Mouse (Mus musculus) adrenal gland, adult 8-10 months (tissue): Measurements from ENCODE around the gene Bola1. TPM values are rescaled to one million over a fixed set of nuclear protein-coding genes. Genes with fewer than 3 reads are reported as not detected.

ENCODE experiments used
- DNase-seq: peaks from one replicate; pipeline ENCODE4 v3.0.0; 2022
- microRNA-seq, 2 experiments: library from miRNA; unstranded; fragments of <30 nt; microRNA quantifications; one replicate each; pipeline ENCODE4 v1.2.0; 2022
- total RNA-seq, 4 experiments: library from RNA; stranded (reverse); gene quantifications; 2 replicates each; pipeline ENCODE4 v1.2.4; 2022

Gene Bola1
- total RNA-seq, 4 experiments from 2014 or later, result 24.2 to 48.0 (median 33.0) TPM

- DNase-seq, result no peak
These were observed 67.7 kb downstream of the Bola1 start for GRCm38 (mm10) chr3:96151836-96152235.

DNA sequence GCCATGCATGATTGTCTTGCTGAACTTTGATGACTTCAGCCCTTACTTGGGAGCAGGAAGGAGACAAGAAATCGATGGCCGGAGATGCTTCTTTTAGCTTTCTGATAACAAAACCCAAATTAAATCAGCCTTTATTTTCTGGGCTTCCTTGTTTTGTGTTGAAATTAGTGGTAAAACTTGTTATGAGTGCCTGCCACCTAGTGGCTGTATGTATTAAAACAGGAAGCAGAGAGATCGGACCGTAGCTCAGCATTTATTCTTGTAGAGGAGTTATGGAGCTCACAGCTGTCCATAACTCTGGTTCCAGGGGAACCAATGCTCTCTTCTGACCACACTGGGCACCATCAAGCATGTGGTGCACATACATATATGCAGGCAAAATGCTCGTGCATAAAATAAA lies 71.6 kb downstream of the Bola1 start:
- peak; percentile 27 for DNase-seq

Small RNA genes lying within 50 kb of the gene (microRNA-seq; reads per million reads assigned to microRNA genes)
- gene Gm44492 (0 to 0.17 reads per million in 2 experiments), gene Gm47311 (0 reads per million in 2 experiments), gene Gm47313 (0 reads per million in 2 experiments)

Other genes starting within 250 kb of the Bola1 start
- gene Plekho1, start 223.7 kb downstream of the Bola1 start, total RNA-seq, result 10 to 100 TPM; 16.8 to 33.6 (median 28.7) TPM
- 10 to 100 TPM; 29.7 to 49.0 (median 34.9) TPM for gene Vps45, start 161.2 kb downstream of the Bola1 start, total RNA-seq
- 10 to 100 TPM; 37.8 to 55.2 (median 47.2) TPM for gene Otud7b, start 115.2 kb downstream of the Bola1 start, total RNA-seq
- gene Mtmr11, start 57.7 kb downstream of the Bola1 start, total RNA-seq, result 10 to 100 TPM; 14.7 to 70.7 (median 43.7) TPM
- 10 to 100 TPM; 46.8 to 59.3 (median 50.8) TPM for gene Sf3b4, start 47.4 kb downstream of the Bola1 start, total RNA-seq
- gene Sv2a, start 38.6 kb downstream of the Bola1 start, total RNA-seq, result 10 to 100 TPM in 3 of 4 experiments, 1 to 10 TPM in 1; 9.4 to 16.7 (median 13.6) TPM
- 1 to 10 TPM; 4.8 to 9.2 (median 9.0) TPM for gene Hist2h2ab, start 156 bp upstream of the Bola1 start, total RNA-seq
- 10 to 100 TPM; 53.1 to 90.6 (median 58.9) TPM for gene Hist2h2ac, start 1.2 kb upstream of the Bola1 start, total RNA-seq
- gene Hist2h2be, start 1.4 kb upstream of the Bola1 start, total RNA-seq, result 10 to 100 TPM; 13.8 to 27.3 (median 25.2) TPM
- gene Hist2h3c2, start 19.4 kb upstream of the Bola1 start, total RNA-seq, result 10 to 100 TPM; 13.0 to 27.9 (median 18.2) TPM
- 100 to 1,000 TPM; 483 to 517 (median 507) TPM for gene Hist2h2aa2, start 20.6 kb upstream of the Bola1 start, total RNA-seq
- gene Hist2h2aa1, start 25.8 kb upstream of the Bola1 start, total RNA-seq, result 10 to 100 TPM; 14.1 to 18.6 (median 17.5) TPM
- not detected for gene Hist2h3c1, start 27.0 kb upstream of the Bola1 start, total RNA-seq
- 10 to 100 TPM; 27.4 to 37.9 (median 32.5) TPM for gene Hist2h4, start 43.6 kb upstream of the Bola1 start, total RNA-seq
- gene Hist2h3b, start 48.9 kb upstream of the Bola1 start, total RNA-seq, result 100 to 1,000 TPM in 1 of 4 experiments, 10 to 100 TPM in 3; 50.3 to 108 (median 73.7) TPM
- gene Hist2h2bb, start 50.0 kb upstream of the Bola1 start, total RNA-seq, result 100 to 1,000 TPM in 1 of 4 experiments, 10 to 100 TPM in 3; 70.8 to 139 (median 88.2) TPM
- 1 to 10 TPM; 2.2 to 4.3 (median 3.3) TPM for gene Fcgr1, start 74.3 kb upstream of the Bola1 start, total RNA-seq
- gene BC107364, start 232.6 kb upstream of the Bola1 start, total RNA-seq, result not detected